Mouse (Mus musculus) macrophage (primary cell): Measurements from ENCODE around the gene Hexa. TPM values are rescaled to one million over a fixed set of nuclear protein-coding genes. Genes with fewer than 3 reads are reported as not detected.

Source experiments
- H3K27ac ChIP-seq: fragments of 350-480 bp; formaldehyde crosslinking; 2 replicates; pipeline ENCODE4 v1.9.0; 2021
- H3K36me3 ChIP-seq: fragments of 350-480 bp; formaldehyde crosslinking; 2 replicates; pipeline ENCODE4 v1.9.0; 2021; ENCODE audit errors: inconsistent target
- H3K4me3 ChIP-seq: fragments of 350-480 bp; formaldehyde crosslinking; 2 replicates; pipeline ENCODE4 v1.9.0; 2021; ENCODE audit errors: inconsistent target
- H3K79me2 ChIP-seq: fragments of 350-480 bp; formaldehyde crosslinking; 2 replicates; pipeline ENCODE4 v1.9.0; 2021; ENCODE audit errors: inconsistent target
- WGBS: methylation state at CpG from one replicate; pipeline ENCODE4 v1.1.7; 2026; ENCODE audit warnings: inconsistent platforms; ENCODE audit not compliant: missing documents; 5-methylcytosine and 5-hydroxymethylcytosine counted together
- polyA plus RNA-seq: library from polyadenylated mRNA; stranded (reverse); fragments of 250-400 nt; gene quantifications from 3 replicates; pipeline ENCODE4 v1.2.4, GENCODE M21; 2018; ENCODE audit warnings: inconsistent platforms
- total RNA-seq, 78 experiments: library from RNA; depleted of rRNA; stranded (reverse); fragments of 250-400 nt; gene quantifications; 1 replicate in 9 of 78; 2 replicates in 24 of 78; 3 replicates in 43 of 78; 4 replicates in 2 of 78; pipeline ENCODE4 v1.2.4; 2018; ENCODE audit warnings: inconsistent platforms in 56 of 78

Gene Hexa
- 100 to 1,000 TPM in 19 of 26 experiments, 10 to 100 TPM in 7; 71.9 to 287 (median 128) TPM for total RNA-seq (2018; cell fraction: chromatin; rRNA removed)
- total RNA-seq (2018; cell fraction: cytosol; rRNA removed): 1,000 to 10,000 TPM in 13 of 26 experiments, 100 to 1,000 TPM in 13; 647 to 1,881 (median 1,128) TPM
- 1,000 to 10,000 TPM in 2 of 26 experiments, 100 to 1,000 TPM in 24; 203 to 1,284 (median 683) TPM for total RNA-seq (2018; cell fraction: nucleus; rRNA removed)
- 1,167 to 1,761 TPM (median 1,697 TPM) in 3 replicates for polyA plus RNA-seq

GRCm38 (mm10) chr9:59539441-59540137 lies at the start of gene Hexa, which contains the start of gene Tmem202:
Hexa (plus strand) TSS chr9:59539540.
Tmem202 (minus strand) TSS chr9:59539847.
- Histone ChIP-seq H3K4me3 (peak within 1 kb of the TSS; percentile 76), H3K36me3 (no peaks in the 10 kb centered on the region), H3K27ac (peak within 1 kb of the TSS; percentile 99), H3K79me2 (peaks cover 52% of the 10 kb centered on the region)
- WGBS: under 1% methylated on average over 50 of the region's 55 CpGs

DNA sequence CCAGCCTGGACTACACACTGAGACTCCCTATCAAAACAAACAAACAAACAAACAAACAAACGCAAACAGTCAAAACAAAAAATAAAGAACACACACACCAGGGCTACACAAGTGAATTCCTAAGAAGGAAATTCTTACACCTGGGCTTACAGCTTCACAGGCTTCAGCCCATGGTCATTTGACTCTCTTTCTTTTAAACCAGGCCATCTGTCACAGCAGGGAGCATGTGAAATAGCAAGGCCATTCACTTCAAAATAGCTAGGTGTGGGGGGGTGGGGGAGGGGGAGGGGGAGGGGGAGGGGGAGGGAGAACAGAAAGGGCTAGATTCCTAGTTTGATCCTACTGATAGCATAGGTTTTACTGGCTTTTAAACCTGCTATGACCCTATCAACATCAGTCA lies 31.2 kb upstream of the Hexa start:
- WGBS: 77% methylated on average over 1 of the region's 1 CpGs
- Histone ChIP-seq H3K4me3 (no peak overlapping the region), H3K36me3 (no peaks in the 10 kb centered on the region)

DNA sequence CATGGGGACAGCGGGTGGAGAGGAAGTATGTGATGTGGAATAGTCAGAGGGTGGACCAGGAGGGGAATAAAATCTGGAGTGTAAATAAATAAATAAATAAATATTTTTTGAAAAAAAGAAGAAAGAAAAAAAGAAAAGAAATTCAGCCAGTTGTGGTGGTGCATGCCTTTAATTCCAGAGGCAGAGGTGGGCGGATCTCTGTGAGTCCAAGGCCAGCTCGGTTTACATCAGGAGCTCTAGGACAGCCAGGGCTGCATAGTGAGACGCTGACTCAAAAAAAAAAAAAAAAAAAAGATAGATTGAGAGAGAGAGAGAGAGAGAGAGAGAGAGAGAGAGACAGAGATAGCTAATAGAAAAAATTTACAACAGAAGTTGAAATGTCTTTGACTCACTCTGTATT lies 27.0 kb upstream of the Hexa start:
- no peaks in the 10 kb centered on the region for H3K79me2 ChIP-seq
- no CpG with 5 or more reads among the region's 4 CpGs for WGBS
- H3K27ac ChIP-seq: no peak overlapping the region
- no peak overlapping the region for H3K4me3 ChIP-seq
- H3K36me3 ChIP-seq: no peaks in the 10 kb centered on the region

More for the DNA sequence above, 31.2 kb upstream of the Hexa start:
- H3K27ac ChIP-seq: no peak overlapping the region
- H3K79me2 ChIP-seq: no peaks in the 10 kb centered on the region

DNA sequence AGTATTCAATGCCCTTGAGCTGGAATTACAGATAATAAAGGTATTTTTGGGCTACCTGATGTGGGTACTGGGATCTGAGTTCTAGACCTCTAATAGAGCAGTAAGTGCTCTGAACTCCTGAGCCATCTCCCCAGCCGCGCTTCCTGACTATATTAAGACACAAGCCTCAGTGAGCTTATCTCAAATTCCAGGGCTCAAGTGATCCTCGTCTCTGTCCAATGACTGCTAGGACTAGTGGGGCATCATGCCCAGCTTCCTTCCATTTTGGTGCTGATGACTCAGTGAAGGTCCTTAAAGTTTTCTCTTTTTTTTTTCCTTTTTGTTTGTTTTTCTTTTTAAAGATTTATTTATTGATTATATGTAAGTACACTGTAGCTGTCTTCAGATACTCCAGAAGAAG lies 24.3 kb upstream of the Hexa start:
- no peaks in the 10 kb centered on the region for H3K36me3 ChIP-seq
- H3K27ac ChIP-seq: no peak overlapping the region
- 81% methylated on average over 3 of the region's 3 CpGs for WGBS
- H3K4me3 ChIP-seq: no peak overlapping the region
- H3K79me2 ChIP-seq: no peaks in the 10 kb centered on the region

- Histone ChIP-seq H3K27ac (no peak overlapping the region), H3K4me3 (no peak overlapping the region), H3K79me2 (no peaks in the 10 kb centered on the region), H3K36me3 (no peaks in the 10 kb centered on the region)
- 76% methylated on average over 5 of the region's 7 CpGs for WGBS
Observed at GRCm38 (mm10) chr9:59517127-59517526, 22.2 kb upstream of the Hexa start.

- no peak overlapping the region for H3K27ac ChIP-seq
- 82% methylated on average over 5 of the region's 5 CpGs for WGBS
- H3K79me2 ChIP-seq: no peaks in the 10 kb centered on the region
- H3K36me3 ChIP-seq: no peaks in the 10 kb centered on the region
- no peak overlapping the region for H3K4me3 ChIP-seq
Observed at GRCm38 (mm10) chr9:59518976-59519375, 20.4 kb upstream of the Hexa start.

DNA sequence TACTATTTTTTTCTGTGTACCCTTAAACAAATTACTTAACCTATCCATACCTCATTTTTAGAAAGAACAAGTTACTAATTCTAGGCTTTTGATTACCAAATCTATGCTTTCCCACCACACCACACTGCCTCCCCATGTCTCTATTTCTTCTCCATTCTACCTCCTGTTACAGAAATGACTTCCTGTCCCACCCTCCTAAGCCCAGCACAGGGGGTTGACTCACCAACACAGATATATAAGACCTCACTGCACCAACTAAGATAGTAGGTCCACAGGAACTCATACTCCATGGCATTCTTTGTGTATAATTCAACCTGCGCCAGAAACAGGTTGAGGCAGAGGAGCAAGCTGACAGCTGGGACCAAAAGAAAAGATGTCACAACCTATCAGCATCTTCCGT lies 19.9 kb upstream of the Hexa start:
- H3K79me2 ChIP-seq: no peaks in the 10 kb centered on the region
- 86% methylated on average over 2 of the region's 2 CpGs for WGBS
- no peaks in the 10 kb centered on the region for H3K36me3 ChIP-seq
- H3K27ac ChIP-seq: no peak overlapping the region
- H3K4me3 ChIP-seq: no peak overlapping the region

GRCm38 (mm10) chr9:59522906-59523305 lies 16.4 kb upstream of the Hexa start:
- no peak overlapping the region for H3K4me3 ChIP-seq

DNA sequence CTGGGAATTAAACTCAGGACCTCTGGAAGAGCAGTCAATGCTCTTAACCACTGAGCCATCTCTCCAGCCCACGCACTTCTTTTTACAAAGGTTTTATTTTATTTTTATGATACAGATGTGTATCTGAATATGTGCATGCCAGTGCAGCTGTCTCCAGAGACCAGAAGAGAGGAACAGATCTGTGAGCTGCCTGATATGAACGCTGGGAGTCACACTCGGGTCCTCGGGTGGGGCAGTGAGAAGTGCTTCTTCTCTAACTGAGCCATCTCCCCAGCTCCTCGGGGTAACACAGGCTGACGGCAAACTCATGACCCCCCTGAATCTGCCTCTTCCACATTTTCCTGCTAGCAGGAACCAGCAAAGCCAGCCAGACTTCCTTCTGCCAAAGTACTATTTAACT lies 12.6 kb upstream of the Hexa start:
- 50% methylated on average over 3 of the region's 6 CpGs for WGBS
- no peak overlapping the region for H3K4me3 ChIP-seq
- H3K27ac ChIP-seq: no peak overlapping the region
- no peaks in the 10 kb centered on the region for H3K79me2 ChIP-seq
- no peaks in the 10 kb centered on the region for H3K36me3 ChIP-seq

More at GRCm38 (mm10) chr9:59522906-59523305, 16.4 kb upstream of the Hexa start:
- no peak overlapping the region for H3K27ac ChIP-seq
- no peaks in the 10 kb centered on the region for H3K79me2 ChIP-seq
- WGBS: 37% methylated on average over 4 of the region's 4 CpGs
- H3K36me3 ChIP-seq: no peaks in the 10 kb centered on the region

GRCm38 (mm10) chr9:59527580-59527979 lies 11.8 kb upstream of the Hexa start:
- WGBS: 100% methylated on average over 3 of the region's 3 CpGs
- Histone ChIP-seq H3K36me3 (no peaks in the 10 kb centered on the region), H3K27ac (no peak overlapping the region), H3K4me3 (no peak overlapping the region), H3K79me2 (no peaks in the 10 kb centered on the region)

DNA sequence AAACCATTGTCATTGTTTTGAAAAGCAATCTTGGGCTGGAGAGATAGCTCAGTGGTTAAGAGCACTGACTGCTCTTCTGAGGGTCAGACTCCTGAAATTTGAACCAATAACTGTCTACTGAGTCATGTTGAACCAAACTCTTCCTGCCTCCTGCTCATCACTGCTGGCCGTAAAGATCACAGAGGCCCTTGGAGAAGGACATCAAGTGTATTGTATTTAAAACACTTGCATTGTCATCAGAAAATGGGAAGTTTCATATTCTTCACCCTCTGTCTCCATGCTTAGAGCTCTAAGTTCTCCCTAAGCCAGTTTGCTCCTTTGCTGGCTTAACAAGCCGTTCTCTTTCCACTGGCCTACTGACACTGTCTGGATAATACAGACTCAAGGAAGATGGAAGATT lies 11.1 kb upstream of the Hexa start:
- Histone ChIP-seq H3K79me2 (no peaks in the 10 kb centered on the region), H3K36me3 (no peaks in the 10 kb centered on the region), H3K4me3 (no peak overlapping the region), H3K27ac (peak overlapping the region; percentile 19; the same call in 1 of the 2 replicates)
- 16% methylated on average over 2 of the region's 2 CpGs for WGBS

DNA sequence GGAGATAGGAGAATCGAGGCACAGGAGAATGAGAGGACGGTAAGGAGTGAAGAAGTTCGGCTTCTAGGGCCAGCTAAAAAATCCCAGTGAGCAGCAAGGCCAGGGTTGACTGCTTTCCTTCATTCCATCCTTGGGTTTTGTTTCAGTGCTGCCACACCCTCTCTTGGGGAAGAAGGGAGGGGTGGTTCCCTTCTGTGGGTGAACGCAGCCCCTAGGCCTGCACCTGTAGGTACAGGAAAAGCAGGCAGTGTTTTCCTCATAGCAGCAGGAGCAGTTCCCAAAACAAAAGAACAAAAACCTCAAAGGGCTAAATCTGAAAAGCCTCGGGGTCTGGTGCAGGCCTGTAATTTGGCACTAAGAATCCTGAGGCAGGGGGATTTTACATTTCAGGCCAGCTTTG lies 7.7 kb upstream of the Hexa start:
- Histone ChIP-seq H3K36me3 (no peaks in the 10 kb centered on the region), H3K27ac (no peak overlapping the region)
- WGBS: 84% methylated on average over 5 of the region's 5 CpGs

GRCm38 (mm10) chr9:59533422-59533821 lies 5.9 kb upstream of the Hexa start:
- H3K4me3 ChIP-seq: no peak overlapping the region
- no peaks in the 10 kb centered on the region for H3K36me3 ChIP-seq
- 71% methylated on average over 1 of the region's 2 CpGs for WGBS
- H3K79me2 ChIP-seq: peaks cover 2% of the 10 kb centered on the region; the same call in 1 of the 2 replicates
- peak overlapping the region; percentile 52 for H3K27ac ChIP-seq

More for the DNA sequence above, 7.7 kb upstream of the Hexa start:
- no peaks in the 10 kb centered on the region for H3K79me2 ChIP-seq
- H3K4me3 ChIP-seq: no peak overlapping the region

DNA sequence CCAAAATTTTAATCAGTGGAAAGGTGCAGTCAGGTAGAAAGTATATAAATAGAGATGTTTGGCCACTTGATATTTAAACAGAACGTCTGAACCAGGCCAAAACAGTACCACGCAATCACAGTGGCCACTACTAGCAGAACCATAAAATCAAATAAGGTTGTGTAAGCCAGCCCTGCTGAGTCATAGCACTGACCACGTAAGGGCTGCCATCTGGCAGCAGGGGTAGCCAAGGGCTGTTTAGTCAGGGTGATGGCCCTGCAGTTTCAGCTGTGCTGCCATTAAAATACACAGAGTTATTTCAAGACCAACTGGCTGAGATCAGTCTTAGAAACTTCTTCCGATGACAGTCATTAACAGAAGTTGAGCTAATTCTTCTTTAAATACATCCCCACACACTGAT lies 5.5 kb upstream of the Hexa start:
- Histone ChIP-seq H3K27ac (peak overlapping the region; percentile 52), H3K4me3 (no peak overlapping the region), H3K36me3 (no peaks in the 10 kb centered on the region), H3K79me2 (peaks cover 4% of the 10 kb centered on the region; the same call in 1 of the 2 replicates)
- WGBS: 17% methylated on average over 4 of the region's 4 CpGs

DNA sequence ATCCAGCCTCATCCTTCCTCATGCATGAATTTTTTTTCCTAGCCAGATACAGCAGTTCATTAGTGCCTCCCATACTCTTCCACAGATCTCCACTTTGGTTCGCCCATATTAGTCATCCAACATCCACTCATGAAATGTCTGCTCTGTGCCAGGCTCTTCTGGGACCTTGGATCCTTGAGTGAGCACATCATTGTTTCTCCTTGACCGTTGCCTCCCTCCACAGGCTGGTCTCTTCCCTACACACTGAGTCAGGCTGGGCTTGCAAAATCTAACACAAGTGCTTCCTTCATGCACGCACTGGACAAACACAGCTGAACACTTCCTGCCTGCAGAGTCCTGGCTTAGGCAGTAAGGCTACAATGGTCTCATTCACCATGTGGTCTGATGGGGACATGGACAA lies 1.7 kb upstream of the Hexa start:
- H3K79me2 ChIP-seq: peaks cover 35% of the 10 kb centered on the region
- peak overlapping the region; percentile 99 for H3K27ac ChIP-seq
- H3K36me3 ChIP-seq: no peaks in the 10 kb centered on the region
- no peak overlapping the region for H3K4me3 ChIP-seq
- WGBS: 17% methylated on average over 3 of the region's 3 CpGs
